Mouse (Mus musculus) limb, embryonic 14.5 days (tissue): ENCODE results near the gene Rtl1. TPM values are rescaled to one million over a fixed set of nuclear protein-coding genes. Genes with fewer than 3 reads are reported as not detected.

Experiments
- ATAC-seq: fragments of 200-750 bp; cut with Nextera tagmentation; 2 replicates; pipeline ENCODE4 v1.8.0; 2017; ENCODE audit warnings: low read depth, moderate number of reproducible peaks, moderate TSS enrichment; ENCODE audit not compliant: low FRiP score
- DNase-seq: peaks from one replicate; pipeline ENCODE4 v3.0.0-alpha.2; 2015; ENCODE audit warnings: low spot score
- H3K27ac ChIP-seq: fragments of 300-500 bp; sonication (generic); replicated peaks from 2 replicates; pipeline ENCODE4 v1.5.1; 2014; ENCODE audit warnings: low read depth, mild to moderate bottlenecking, low read length, moderate library complexity, mixed read lengths
- H3K27me3 ChIP-seq: fragments of 300-500 bp; sonication (generic); 2 replicates; pipeline ENCODE4 v1.6.1; 2014; ENCODE audit warnings: low read length, mixed read lengths; ENCODE audit not compliant: control insufficient read depth, insufficient read depth
- H3K36me3 ChIP-seq: fragments of 300-500 bp; sonication (generic); 2 replicates; pipeline ENCODE4 v1.6.1; 2014; ENCODE audit warnings: mild to moderate bottlenecking, low read length, moderate library complexity, mixed read lengths; ENCODE audit not compliant: control insufficient read depth, insufficient read depth
- H3K4me1 ChIP-seq: fragments of 300-500 bp; sonication (generic); 2 replicates; pipeline ENCODE4 v1.6.1; 2014; ENCODE audit warnings: antibody characterized with exemption, low read length, mixed read lengths; ENCODE audit not compliant: control insufficient read depth, insufficient read depth
- H3K4me2 ChIP-seq: fragments of 300-500 bp; sonication (generic); replicated peaks from 2 replicates; pipeline ENCODE4 v1.6.1; 2014; ENCODE audit warnings: low read depth, mild to moderate bottlenecking, low read length, moderate library complexity; ENCODE audit not compliant: severe bottlenecking
- H3K4me3 ChIP-seq: fragments of 300-500 bp; sonication (generic); replicated peaks from 2 replicates; pipeline ENCODE4 v1.5.1; 2014; ENCODE audit warnings: low read length
- H3K9ac ChIP-seq: fragments of 300-500 bp; sonication (generic); 2 replicates; pipeline ENCODE4 v1.6.1; 2014; ENCODE audit warnings: mild to moderate bottlenecking, low read depth, low read length, moderate library complexity; ENCODE audit not compliant: severe bottlenecking
- H3K9me3 ChIP-seq: fragments of 300-500 bp; sonication (generic); 2 replicates; pipeline ENCODE4 v1.6.1; 2016; ENCODE audit warnings: low read length; ENCODE audit not compliant: control insufficient read depth
- POLR2A ChIP-seq: fragments of 200-500 bp; IDR thresholded peaks from 2 replicates; pipeline ENCODE4 v1.8.0; 2012; ENCODE audit warnings: inconsistent platforms, mild to moderate bottlenecking, moderate library complexity, borderline replicate concordance; ENCODE audit not compliant: insufficient read depth, insufficient read length; ENCODE audit errors: extremely low read depth
- WGBS: fragments of 180-500 bp; shearing (Covaris S2); extraction: QIAGEN DNeasy Blood & Tissue Kit; methylation state at CpG from one replicate; pipeline ENCODE4 v1.1.7; 2014; 5-methylcytosine and 5-hydroxymethylcytosine counted together
- polyA plus RNA-seq, 2 experiments: library from polyadenylated mRNA; depleted of rRNA in 1 of 2; stranded (reverse) in 1 of 2; unstranded in 1 of 2; fragments of >200 nt; fragmentation: Nextera tagmentation in 1 of 2; extraction: Ambion mirVana in 1 of 2; gene quantifications; 2 replicates each; pipeline versions ENCODE4 v1.2.1 to v1.2.3; 2012 to 2014

The Rtl1 gene
- polyA plus RNA-seq, 2 experiments = 4.2 to 6.6 TPM

DNA sequence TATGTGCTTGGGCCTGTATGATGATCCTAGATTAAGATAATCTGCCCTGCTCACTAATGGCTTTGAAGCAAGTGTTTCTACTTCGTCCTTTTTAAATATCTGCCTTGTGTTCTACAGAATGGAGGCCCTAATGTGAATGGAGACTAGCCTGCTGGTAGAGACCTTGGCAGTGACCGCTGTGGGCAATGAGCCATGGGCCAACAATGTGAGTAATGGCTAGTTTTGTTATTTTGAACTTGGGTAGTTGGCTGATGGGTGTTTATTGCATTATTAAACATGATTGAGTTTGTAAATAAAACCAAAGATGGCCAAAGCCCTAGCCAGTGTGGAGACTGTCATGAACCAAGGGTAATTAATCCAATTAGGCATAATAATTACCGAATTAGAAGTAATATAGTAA lies 20.1 kb upstream of the Rtl1 start:
- no peak overlapping the region for H3K4me3 ChIP-seq
- no peak for TF ChIP-seq POLR2A
- H3K27ac ChIP-seq = no peak overlapping the region
- no peaks in the 10 kb centered on the region for H3K9me3 ChIP-seq
- no peak overlapping the region for H3K9ac ChIP-seq
- H3K4me1 ChIP-seq = no peaks in the 10 kb centered on the region
- peaks cover 48% of the 10 kb centered on the region for H3K36me3 ChIP-seq
- H3K4me2 ChIP-seq = no peak overlapping the region
- WGBS = 93% methylated on average over 3 of the region's 3 CpGs
- DNase-seq (no peak), ATAC-seq (no peak)
- no peaks in the 10 kb centered on the region for H3K27me3 ChIP-seq

DNA sequence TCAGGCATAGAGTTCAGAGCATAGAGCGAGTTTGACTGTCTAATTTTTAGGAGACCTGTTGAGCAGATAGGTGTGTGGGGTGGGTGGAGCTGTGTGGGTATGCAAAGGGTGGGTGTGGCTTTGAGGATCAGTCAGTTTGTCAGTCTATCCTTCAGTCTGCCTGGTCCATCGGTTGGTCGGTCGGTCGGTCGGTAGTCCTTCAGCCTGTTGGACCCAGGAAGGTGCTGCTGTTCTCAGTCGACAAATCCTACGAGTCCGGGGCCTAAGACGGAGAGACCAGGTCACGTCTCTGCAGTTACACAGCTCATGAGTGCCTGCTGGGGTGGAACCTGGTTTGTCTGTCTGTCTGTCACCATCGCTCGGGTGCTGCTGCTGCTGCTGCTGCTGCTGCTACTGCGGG lies 17.9 kb upstream of the Rtl1 start:
- ATAC-seq = no peak
- H3K27me3 ChIP-seq = 0 out of 2 replicates have a peak, but pooled peaks cover 3% of the 10 kb centered on the region

DNA sequence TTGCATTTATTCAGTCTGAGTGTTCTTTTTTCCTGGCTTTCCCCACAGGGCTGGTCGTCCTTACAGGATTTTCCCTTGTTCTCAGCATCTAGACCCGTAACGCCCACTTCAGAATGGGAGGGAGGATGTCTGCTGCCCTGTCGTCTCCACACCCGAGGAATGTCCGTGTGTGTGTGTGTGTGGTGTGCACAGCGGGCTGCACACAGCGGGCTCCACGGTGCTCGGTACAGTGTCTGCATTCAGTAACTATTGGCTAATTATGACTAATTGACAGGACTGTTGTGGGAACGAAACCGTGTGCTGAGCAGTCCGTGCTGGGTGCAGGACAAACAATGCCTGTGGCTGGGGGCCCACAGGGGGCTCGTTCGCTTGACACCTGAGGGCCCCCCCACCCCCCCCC lies 17.0 kb upstream of the Rtl1 start:
- Histone ChIP-seq H3K27ac (no peak overlapping the region), H3K9ac (no peak overlapping the region), H3K4me2 (0 out of 2 replicates have a peak overlapping the region, but pooled peaks have one; percentile 7), H3K27me3 (0 out of 2 replicates have a peak, but pooled peaks cover 3% of the 10 kb centered on the region), H3K4me1 (no peaks in the 10 kb centered on the region), H3K36me3 (peaks cover 72% of the 10 kb centered on the region), H3K4me3 (no peak overlapping the region), H3K9me3 (no peaks in the 10 kb centered on the region)
- ATAC-seq (no peak), DNase-seq (no peak)
- no peak for TF ChIP-seq POLR2A
- WGBS = 40% methylated on average over 13 of the region's 15 CpGs

More for the DNA sequence above, 17.9 kb upstream of the Rtl1 start:
- H3K9ac ChIP-seq = no peak overlapping the region
- no peak overlapping the region for H3K27ac ChIP-seq
- H3K4me3 ChIP-seq = no peak overlapping the region
- WGBS = 90% methylated on average over 14 of the region's 14 CpGs
- H3K4me2 ChIP-seq = no peak overlapping the region
- DNase-seq = no peak
- TF ChIP-seq POLR2A = no peak
- H3K9me3 ChIP-seq = no peaks in the 10 kb centered on the region
- peaks cover 64% of the 10 kb centered on the region for H3K36me3 ChIP-seq
- no peaks in the 10 kb centered on the region for H3K4me1 ChIP-seq

- no peak for DNase-seq
- Histone ChIP-seq H3K36me3 (peaks cover 77% of the 10 kb centered on the region), H3K4me3 (no peak overlapping the region), H3K4me2 (no peak overlapping the region), H3K9me3 (0 out of 2 replicates have a peak, but pooled peaks cover 4% of the 10 kb centered on the region), H3K4me1 (no peaks in the 10 kb centered on the region), H3K27ac (no peak overlapping the region), H3K9ac (no peak overlapping the region), H3K27me3 (0 out of 2 replicates have a peak, but pooled peaks cover 3% of the 10 kb centered on the region)
- no peak for ATAC-seq
- no peak for TF ChIP-seq POLR2A
- 71% methylated on average over 8 of the region's 8 CpGs for WGBS
Observed at GRCm38 (mm10) chr12:109615371-109615770, 15.2 kb upstream of the Rtl1 start.

GRCm38 (mm10) chr12:109614416-109614815 lies 14.3 kb upstream of the Rtl1 start:
- Histone ChIP-seq H3K4me3 (no peak overlapping the region), H3K4me2 (no peak overlapping the region), H3K4me1 (no peaks in the 10 kb centered on the region), H3K27ac (no peak overlapping the region), H3K36me3 (peaks cover 84% of the 10 kb centered on the region), H3K9me3 (0 out of 2 replicates have a peak, but pooled peaks cover 4% of the 10 kb centered on the region), H3K9ac (no peak overlapping the region), H3K27me3 (0 out of 2 replicates have a peak, but pooled peaks cover 3% of the 10 kb centered on the region)
- ATAC-seq (no peak), DNase-seq (no peak)
- TF ChIP-seq POLR2A = no peak
- WGBS = 26% methylated on average over 10 of the region's 10 CpGs
